Mouse (Mus musculus) cerebellum, adult (tissue): ENCODE results near the gene Creb3l1.

Source experiments
- ATAC-seq: cut with Nextera tagmentation; 2 replicates; pipeline ENCODE4 v1.9.2; 2017; ENCODE audit warnings: mild to moderate bottlenecking, moderate library complexity, mixed read lengths; ENCODE audit not compliant: insufficient number of reproducible peaks, low FRiP score, low TSS enrichment

Creb3l1 gene

GRCm38 (mm10) chr2:91971231-91972097 is 52.8 kb downstream of the Creb3l1 start:
- peak; percentile 42 for ATAC-seq

DNA sequence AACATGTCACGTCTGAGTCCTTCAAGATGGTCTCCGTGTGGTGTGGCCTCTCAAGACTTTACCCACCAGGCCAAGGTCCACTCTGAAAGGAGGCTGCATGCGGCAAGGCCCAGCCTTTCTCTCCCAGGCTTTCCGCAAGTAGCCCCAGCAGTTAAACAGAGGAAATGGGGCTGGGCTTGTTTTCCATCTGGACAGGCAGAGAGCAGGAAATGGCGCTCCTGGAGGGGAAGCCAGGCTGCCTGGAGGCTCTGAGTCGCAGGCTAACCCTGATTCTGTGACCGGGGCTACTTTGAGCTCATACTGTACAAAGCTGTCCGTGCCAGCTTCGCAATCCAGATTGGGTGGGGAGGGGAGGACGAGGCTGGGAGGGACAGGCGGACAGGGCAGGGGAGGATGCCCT is 56.3 kb downstream of the Creb3l1 start:
- no peak for ATAC-seq

GRCm38 (mm10) chr2:91966367-91966766 is 57.9 kb downstream of the Creb3l1 start:
- no peak for ATAC-seq

- no peak for ATAC-seq
Observed at GRCm38 (mm10) chr2:91965417-91965816, 58.9 kb downstream of the Creb3l1 start.

DNA sequence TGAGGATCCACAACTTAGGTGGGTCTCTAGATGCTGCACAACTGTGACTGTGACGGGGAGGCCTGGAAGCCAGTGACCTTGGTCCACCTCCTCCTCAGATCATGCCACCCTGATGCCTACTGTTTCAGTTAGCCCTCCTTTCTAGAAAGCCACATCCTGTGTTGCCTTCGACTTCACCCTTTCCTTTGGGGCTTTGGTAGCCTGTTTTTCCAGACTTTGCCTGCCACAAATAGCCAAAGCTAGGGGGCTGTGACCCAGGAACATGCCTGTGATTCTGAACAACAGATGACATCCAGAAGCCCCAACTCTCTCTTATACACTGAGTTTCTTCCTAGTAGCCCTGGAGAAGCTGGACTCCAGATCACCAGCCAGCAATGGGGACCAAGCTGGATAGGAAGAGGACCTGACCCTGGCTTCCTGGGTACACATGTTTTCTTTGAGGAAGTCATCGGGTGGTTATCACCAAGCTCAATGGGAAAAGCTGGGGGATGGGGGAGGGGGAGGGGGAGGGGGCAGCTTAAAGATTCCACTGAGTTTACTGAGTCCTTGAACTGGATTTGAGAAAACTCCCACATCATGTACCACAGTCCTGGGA is 59.6 kb downstream of the Creb3l1 start:
- no peak for ATAC-seq

- peak; percentile 75 for ATAC-seq
Observed at GRCm38 (mm10) chr2:91963443-91963932, 60.8 kb downstream of the Creb3l1 start.

DNA sequence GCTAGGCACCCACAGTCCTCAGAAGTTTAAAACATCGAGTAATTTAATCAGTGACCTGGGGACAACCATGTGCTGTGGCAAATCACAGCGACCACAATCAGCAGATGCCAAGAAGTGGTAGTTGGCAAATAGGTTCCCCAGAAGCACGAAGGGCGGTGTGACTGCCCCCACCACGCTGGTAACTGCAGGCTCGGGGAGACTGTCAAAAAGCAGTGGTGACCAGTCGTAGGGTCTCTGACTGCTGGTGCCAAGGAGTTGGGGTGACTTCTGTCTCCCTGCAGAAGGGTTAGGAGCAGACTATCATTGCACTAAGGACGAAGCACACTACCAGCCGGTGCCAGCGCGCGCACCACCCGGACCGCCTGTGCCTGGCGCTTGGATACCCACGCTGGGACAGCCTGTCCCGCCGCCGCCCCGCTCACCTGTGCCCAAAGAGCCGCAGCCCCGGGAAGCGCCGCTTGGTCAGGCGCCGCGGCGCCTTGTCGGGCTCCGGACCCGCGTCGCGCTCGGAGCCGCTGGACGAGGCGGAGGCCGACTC is 61.4 kb downstream of the Creb3l1 start:
- ATAC-seq = no peak

DNA sequence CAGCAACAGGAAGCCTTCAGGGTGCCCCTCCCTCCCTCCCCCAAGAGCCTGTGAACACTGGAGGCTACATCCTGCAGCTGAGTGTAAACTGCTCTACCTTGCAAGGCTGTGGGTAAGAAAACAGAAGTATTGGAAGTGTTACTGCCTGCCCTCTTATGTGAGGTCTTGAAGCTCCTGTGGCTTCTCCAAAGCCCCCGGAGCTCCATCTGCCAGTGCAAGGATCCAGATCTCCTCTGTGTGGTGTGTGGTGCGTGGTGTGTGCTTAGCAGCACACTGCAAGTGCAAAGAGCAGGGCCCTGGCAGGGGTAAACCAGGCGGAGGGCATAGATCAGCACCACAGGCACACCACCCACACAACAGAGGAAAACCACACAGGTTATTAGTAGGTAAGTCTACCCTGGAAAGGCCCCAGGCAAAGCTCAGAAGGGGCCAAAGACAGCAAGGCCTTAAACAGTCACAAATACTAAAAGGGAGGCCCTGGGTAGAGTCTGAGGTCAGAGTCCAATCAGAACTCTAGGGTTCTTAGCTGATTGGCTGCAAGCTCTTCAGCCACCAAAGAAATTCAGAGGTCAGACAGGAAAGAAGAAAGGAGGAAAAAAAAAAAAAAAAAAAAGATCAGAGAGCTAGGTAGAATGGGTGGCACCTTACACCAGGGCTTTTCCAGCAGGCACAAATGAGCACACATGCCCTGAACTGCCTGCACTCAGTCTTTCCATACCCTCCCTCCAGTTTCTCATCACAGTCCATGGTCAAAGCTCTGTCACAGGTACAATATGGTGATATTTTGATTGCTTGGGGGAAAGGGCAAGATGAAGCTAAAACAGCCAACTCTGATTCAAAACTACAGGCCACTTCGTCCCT is 62.2 kb downstream of the Creb3l1 start:
- ATAC-seq = no peak

GRCm38 (mm10) chr2:91960459-91960858 is 63.8 kb downstream of the Creb3l1 start:
- no peak for ATAC-seq

- ATAC-seq = peak; percentile 22; the same call in 1 of the 2 replicates
Observed at GRCm38 (mm10) chr2:91959544-91960410, 64.5 kb downstream of the Creb3l1 start.

DNA sequence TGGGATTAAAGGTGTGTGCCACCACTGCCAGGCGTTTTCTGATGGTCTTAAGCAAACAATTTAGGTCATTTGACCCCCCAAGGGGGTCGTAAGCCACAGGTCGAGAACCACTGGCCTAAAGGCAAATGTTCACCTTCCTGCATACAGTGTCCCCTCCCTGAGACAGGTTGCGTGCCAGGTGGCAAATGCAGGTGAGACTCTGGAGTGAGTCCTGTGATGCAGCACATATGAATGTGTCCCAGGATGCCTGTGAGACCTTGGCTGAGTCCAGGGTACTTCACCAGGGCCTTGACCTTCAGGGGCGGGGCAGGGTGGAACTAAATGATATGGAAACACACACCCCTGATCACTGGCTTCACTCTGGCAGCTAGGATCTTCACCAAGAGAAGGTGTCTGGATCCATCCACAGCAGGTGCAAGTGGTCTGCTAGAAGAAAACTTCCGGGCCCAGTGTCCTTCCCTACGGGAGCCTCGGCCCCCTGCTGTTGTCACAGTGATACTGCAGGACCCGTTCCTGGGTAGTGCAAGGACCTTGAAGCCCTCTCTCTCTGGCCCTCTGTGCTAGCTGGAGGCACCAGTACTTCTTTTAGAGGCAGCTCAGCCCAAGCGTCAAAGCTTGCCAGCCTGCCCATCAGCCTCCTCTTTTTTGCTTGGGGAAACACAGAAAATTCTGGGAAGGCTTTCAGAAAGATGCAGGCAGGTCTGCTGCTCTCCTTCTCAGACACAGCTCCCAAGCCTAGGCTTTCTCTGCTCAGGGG is 65.4 kb downstream of the Creb3l1 start:
- no peak for ATAC-seq

GRCm38 (mm10) chr2:91958049-91958448 is 66.3 kb downstream of the Creb3l1 start:
- ATAC-seq = no peak

GRCm38 (mm10) chr2:91957096-91957495 is 67.2 kb downstream of the Creb3l1 start:
- no peak for ATAC-seq

DNA sequence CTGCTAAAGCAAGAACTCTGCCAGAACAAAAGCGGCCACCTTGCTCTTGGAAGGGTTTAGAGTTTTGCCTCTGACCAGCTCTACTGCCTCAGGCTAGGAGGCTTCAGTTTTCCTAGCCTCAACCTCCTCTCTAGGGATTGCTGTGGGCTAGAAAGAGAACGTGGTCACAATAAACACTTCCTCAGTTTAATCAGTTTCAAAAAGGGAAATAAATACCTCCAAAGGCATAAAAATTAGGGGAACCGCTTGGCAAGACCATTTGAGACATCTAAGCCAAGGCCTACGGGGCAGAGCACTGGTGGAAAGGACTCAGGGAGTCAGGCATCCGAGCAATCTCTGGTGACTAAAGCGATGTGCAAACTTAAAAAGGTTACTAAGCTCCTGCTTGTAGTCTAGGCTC is 68.4 kb downstream of the Creb3l1 start:
- ATAC-seq = no peak

DNA sequence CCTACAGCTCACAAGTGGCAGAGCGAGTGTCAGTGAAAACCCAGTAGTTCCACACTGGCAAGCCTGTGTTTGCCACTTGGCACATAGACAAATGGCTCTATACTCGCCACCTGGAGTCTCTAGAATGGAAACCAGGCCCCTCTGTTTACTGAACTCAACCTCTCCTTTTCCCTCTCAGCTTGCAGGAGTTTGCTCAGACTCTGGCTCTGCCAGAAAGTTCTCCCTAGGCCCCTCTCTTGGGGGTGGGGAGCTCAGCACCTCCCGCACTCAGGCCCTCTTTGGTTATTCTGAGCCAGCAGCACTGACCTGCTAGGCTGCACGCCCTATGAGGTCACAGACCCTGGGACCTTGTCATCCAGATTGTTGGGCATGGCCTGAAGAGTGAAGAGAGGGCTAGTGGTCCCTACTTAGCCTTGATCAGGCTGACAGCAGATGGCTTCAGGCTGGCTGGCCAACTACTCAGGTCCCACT is 69.1 kb downstream of the Creb3l1 start:
- no peak for ATAC-seq

DNA sequence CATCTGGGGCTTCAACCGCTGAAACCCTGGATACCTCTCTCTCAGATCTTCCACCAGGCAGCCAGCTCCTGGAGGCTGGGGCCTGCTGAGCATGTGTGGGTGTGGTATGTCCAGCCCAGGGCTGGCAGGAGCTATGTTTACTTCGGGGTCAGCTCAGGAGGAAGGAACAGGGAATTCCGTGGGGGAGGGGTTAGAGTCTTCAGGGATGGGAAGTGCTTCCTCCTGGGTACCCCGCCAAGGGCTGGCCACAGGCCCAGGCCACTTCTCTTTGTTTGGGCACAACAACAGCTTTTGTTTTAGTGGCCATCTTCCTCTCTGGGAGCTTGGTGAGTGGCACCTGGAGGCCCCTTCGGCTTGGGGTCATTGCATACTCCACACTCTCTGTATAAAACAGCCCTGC is 70.5 kb downstream of the Creb3l1 start:
- no peak for ATAC-seq

GRCm38 (mm10) chr2:91950275-91951085 is 73.8 kb downstream of the Creb3l1 start:
- ATAC-seq = peak; percentile 71
